Mouse (Mus musculus) MEL (cell line): ENCODE data around the gene Il17f.

ENCODE experiments used
- CTCF ChIP-seq, 3 experiments: IDR thresholded peaks in 2 of 3; conservative IDR thresholded peaks in 1 of 3; 2 replicates each; pipeline ENCODE4 v1.5.1; 2011 to 2012; ENCODE audit warnings: low read length in 3 of 3, low read depth in 2 of 3, mild to moderate bottlenecking in 2 of 3, improper control_type of control experiment in 1 of 3, inconsistent platforms in 1 of 3, mixed read lengths in 1 of 3, moderate library complexity in 1 of 3; ENCODE audit not compliant: control insufficient read depth in 1 of 3, insufficient read depth in 1 of 3, poor library complexity in 1 of 3, severe bottlenecking in 1 of 3
- E2F4 ChIP-seq: IDR thresholded peaks from 2 replicates; pipeline ENCODE4 v1.6.1; 2011; ENCODE audit warnings: low read depth, low read length, improper control_type of control experiment, borderline replicate concordance
- EP300 ChIP-seq, 2 experiments: IDR thresholded peaks; 2 replicates each; pipeline ENCODE4 v1.6.1; 2011; ENCODE audit warnings: improper control_type of control experiment in 2 of 2, low read length in 2 of 2, low read depth in 1 of 2, mild to moderate bottlenecking in 1 of 2
- JUND ChIP-seq: IDR thresholded peaks from 2 replicates; pipeline ENCODE4 v1.6.1; 2011; ENCODE audit warnings: low read depth, mild to moderate bottlenecking, improper control_type of control experiment, low read length
- MAX ChIP-seq: IDR thresholded peaks from 2 replicates; pipeline ENCODE4 v1.6.1; 2011; ENCODE audit warnings: low read length, improper control_type of control experiment
- POLR2A ChIP-seq, 2 experiments: IDR thresholded peaks; 2 replicates each; pipeline ENCODE4 v1.6.1; 2011 to 2012; ENCODE audit warnings: low read length in 2 of 2, mild to moderate bottlenecking in 2 of 2, control low read depth in 1 of 2, improper control_type of control experiment in 1 of 2, low read depth in 1 of 2, moderate library complexity in 1 of 2; ENCODE audit not compliant: control insufficient read depth in 1 of 2, insufficient read depth in 1 of 2, poor library complexity in 1 of 2
- ZKSCAN1 ChIP-seq: IDR thresholded peaks from 2 replicates; pipeline ENCODE4 v1.6.1; 2012; ENCODE audit warnings: low read depth, mild to moderate bottlenecking, inconsistent platforms, low read length, improper control_type of control experiment, moderate library complexity
- ZNF384 ChIP-seq: IDR thresholded peaks from 2 replicates; pipeline ENCODE4 v1.6.1; 2012; ENCODE audit warnings: low read depth, mild to moderate bottlenecking, inconsistent platforms, low read length, improper control_type of control experiment

DNA sequence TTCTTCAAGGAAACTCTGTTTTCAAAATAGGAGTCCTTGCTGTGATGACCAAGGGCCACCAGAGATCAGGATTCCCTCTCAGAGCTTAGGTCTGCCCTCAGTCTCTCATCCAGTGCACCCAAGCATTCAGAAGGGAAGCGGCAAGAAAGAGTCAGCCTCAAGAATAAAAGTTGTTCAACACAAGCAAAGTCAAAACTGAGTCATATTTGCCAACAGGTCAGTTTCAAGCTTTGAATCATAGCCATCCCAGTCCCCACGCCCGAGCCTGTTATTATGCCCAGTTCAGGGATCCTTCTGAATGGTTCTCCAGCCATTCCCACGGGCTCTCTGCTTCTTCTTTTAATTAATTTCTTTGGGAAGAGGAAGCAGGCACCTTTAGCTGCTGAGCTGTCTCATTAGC, 53.8 kb downstream of the Il17f start:
- TF ChIP-seq ZNF384 (no peak), EP300 (IDR thresholded peaks at IDR 0.05; ENCODE audit: low read depth in 1 of 2, low read length in 2 of 2) (no peak), JUND (no peak), POLR2A (IDR thresholded peaks at IDR 0.05; ENCODE audit: control insufficient read depth in 1 of 2, insufficient read depth in 1 of 2, low read depth in 1 of 2, low read length in 2 of 2, poor library complexity in 1 of 2) (no peak), MAX (no peak), CTCF (IDR thresholded peaks at IDR 0.05 in 2 of 3, conservative IDR thresholded peaks at IDR 0.05 in 1 of 3; ENCODE audit: control insufficient read depth in 1 of 3, insufficient read depth in 1 of 3, low read depth in 2 of 3, low read length in 3 of 3, poor library complexity in 1 of 3, severe bottlenecking in 1 of 3) (no peak), ZKSCAN1 (no peak), E2F4 (no peak)
